Mouse (Mus musculus) cortical plate, adult 2 months (tissue): ENCODE measurements around the gene Ddn. TPM values are rescaled to one million over a fixed set of nuclear protein-coding genes. Genes with fewer than 3 reads are reported as not detected.
A peak's percentile ranks its signal among the peaks of the same experiment; 100 is the strongest.

ENCODE experiments used
- H3K27ac ChIP-seq: fragments of 200-500 bp; 2 replicates; pipeline ENCODE4 v1.5.1; 2012; ENCODE audit warnings: low read length, control low read depth, inconsistent platforms; ENCODE audit not compliant: insufficient read depth
- H3K4me1 ChIP-seq: fragments of 200-500 bp; 2 replicates; pipeline ENCODE4 v1.6.1; 2011; ENCODE audit warnings: low read length; ENCODE audit not compliant: control insufficient read depth, insufficient read depth
- H3K4me3 ChIP-seq: fragments of 200-500 bp; 2 replicates; pipeline ENCODE4 v1.5.1; 2011; ENCODE audit warnings: mild to moderate bottlenecking, low read length, control low read depth; ENCODE audit not compliant: insufficient read depth
- CTCF ChIP-seq: fragments of 200-500 bp; IDR thresholded peaks from 2 replicates; pipeline ENCODE4 v1.5.1; 2011; ENCODE audit warnings: mild to moderate bottlenecking, control low read depth, low read length; ENCODE audit not compliant: insufficient read depth; ENCODE audit errors: extremely low read depth
- POLR2A ChIP-seq: fragments of 200-500 bp; IDR thresholded peaks from 2 replicates; pipeline ENCODE4 v1.6.1; 2011; ENCODE audit warnings: mild to moderate bottlenecking, low read length, control low read depth; ENCODE audit not compliant: insufficient read depth; ENCODE audit errors: extremely low read depth
- polyA plus RNA-seq: library from polyadenylated mRNA; depleted of rRNA; stranded (reverse); fragments of >200 nt; gene quantifications from 2 replicates; pipeline ENCODE4 v1.2.3, GENCODE M21; 2012; rRNA removed

Gene Ddn
- polyA plus RNA-seq = 723 and 876 TPM in 2 replicates

GRCm38 (mm10) chr15:98809390-98809789 is at the start of gene Ddn:
Gene Ddn (minus strand): TSS chr15:98809490.
- peak within 1 kb of the TSS; percentile 95 for H3K4me3 ChIP-seq
- H3K4me1 ChIP-seq = peaks cover 11% of the 10 kb centered on the region
- H3K27ac ChIP-seq = peak within 1 kb of the TSS; percentile 83
- TF ChIP-seq POLR2A = no peak
- no peak for TF ChIP-seq CTCF

GRCm38 (mm10) chr15:98854214-98854613 is 44.9 kb upstream of the Ddn start:
- no peak overlapping the region for H3K4me3 ChIP-seq
- TF ChIP-seq POLR2A (no peak), CTCF (no peak)
- H3K27ac ChIP-seq = no peak overlapping the region
- H3K4me1 ChIP-seq = no peaks in the 10 kb centered on the region

- Histone ChIP-seq H3K27ac (no peak overlapping the region), H3K4me3 (no peak overlapping the region)
- TF ChIP-seq POLR2A (no peak), CTCF (no peak)
These were observed 44.1 kb upstream of the Ddn start for GRCm38 (mm10) chr15:98853161-98853937.

GRCm38 (mm10) chr15:98852733-98853132 is 43.4 kb upstream of the Ddn start:
- H3K4me3 ChIP-seq = no peak overlapping the region
- TF ChIP-seq POLR2A = no peak
- no peak for TF ChIP-seq CTCF
- no peak overlapping the region for H3K27ac ChIP-seq
- H3K4me1 ChIP-seq = no peaks in the 10 kb centered on the region

More at GRCm38 (mm10) chr15:98853161-98853937, 44.1 kb upstream of the Ddn start:
- no peaks in the 10 kb centered on the region for H3K4me1 ChIP-seq

- TF ChIP-seq CTCF = no peak
- TF ChIP-seq POLR2A = no peak
- H3K27ac ChIP-seq = no peak overlapping the region
- 0 out of 2 replicates have a peak, but pooled peaks cover 3% of the 10 kb centered on the region for H3K4me1 ChIP-seq
- H3K4me3 ChIP-seq = no peak overlapping the region
These were observed 42.8 kb upstream of the Ddn start for GRCm38 (mm10) chr15:98852071-98852470.

GRCm38 (mm10) chr15:98851229-98851818 is 42.0 kb upstream of the Ddn start:
- Histone ChIP-seq H3K4me3 (no peak overlapping the region), H3K4me1 (0 out of 2 replicates have a peak, but pooled peaks cover 3% of the 10 kb centered on the region), H3K27ac (no peak overlapping the region)
- TF ChIP-seq CTCF (no peak), POLR2A (no peak)

- no peak overlapping the region for H3K27ac ChIP-seq
These were observed 41.4 kb upstream of the Ddn start for GRCm38 (mm10) chr15:98850668-98851067.

GRCm38 (mm10) chr15:98849956-98850600 is 40.8 kb upstream of the Ddn start:
- TF ChIP-seq CTCF (no peak), POLR2A (no peak)
- Histone ChIP-seq H3K4me3 (no peak overlapping the region), H3K27ac (no peak overlapping the region), H3K4me1 (0 out of 2 replicates have a peak, but pooled peaks cover 3% of the 10 kb centered on the region)

More at GRCm38 (mm10) chr15:98850668-98851067, 41.4 kb upstream of the Ddn start:
- Histone ChIP-seq H3K4me3 (no peak overlapping the region), H3K4me1 (0 out of 2 replicates have a peak, but pooled peaks cover 3% of the 10 kb centered on the region)
- TF ChIP-seq CTCF (no peak), POLR2A (no peak)

GRCm38 (mm10) chr15:98849165-98849564 is 39.9 kb upstream of the Ddn start:
- Histone ChIP-seq H3K4me1 (0 out of 2 replicates have a peak, but pooled peaks cover 3% of the 10 kb centered on the region), H3K27ac (no peak overlapping the region), H3K4me3 (no peak overlapping the region)
- TF ChIP-seq CTCF (no peak), POLR2A (no peak)

GRCm38 (mm10) chr15:98846140-98846539 is 36.9 kb upstream of the Ddn start:
- TF ChIP-seq POLR2A (no peak), CTCF (no peak)
- H3K4me1 ChIP-seq = 0 out of 2 replicates have a peak, but pooled peaks cover 3% of the 10 kb centered on the region
- no peak overlapping the region for H3K27ac ChIP-seq
- no peak overlapping the region for H3K4me3 ChIP-seq
